Mouse (Mus musculus): ENCODE data around the gene Atg2a.
"Not testable (repeated sequence)": the region's sequence is repeated elsewhere in the genome, so short reads cannot be mapped to it uniquely, and the experiment has no call there.

The Atg2a gene

GRCm38 (mm10) chr19:6276426-6277421 lies 35.3 kb downstream of the Atg2a start, which contains the start of gene Ehd1:
Gene Ehd1, plus strand, starts transcription at chr19:6276725.
- DNase-seq (ENCODE audit: low spot score) = peak; percentile 99

- peak; percentile 69 for DNase-seq (ENCODE audit: low spot score)
Measured at GRCm38 (mm10) chr19:6277661-6278438, 36.4 kb downstream of the Atg2a start.

GRCm38 (mm10) chr19:6278439-6279073 lies 37.1 kb downstream of the Atg2a start:
- peak; percentile 16 for DNase-seq (ENCODE audit: low spot score)

DNA sequence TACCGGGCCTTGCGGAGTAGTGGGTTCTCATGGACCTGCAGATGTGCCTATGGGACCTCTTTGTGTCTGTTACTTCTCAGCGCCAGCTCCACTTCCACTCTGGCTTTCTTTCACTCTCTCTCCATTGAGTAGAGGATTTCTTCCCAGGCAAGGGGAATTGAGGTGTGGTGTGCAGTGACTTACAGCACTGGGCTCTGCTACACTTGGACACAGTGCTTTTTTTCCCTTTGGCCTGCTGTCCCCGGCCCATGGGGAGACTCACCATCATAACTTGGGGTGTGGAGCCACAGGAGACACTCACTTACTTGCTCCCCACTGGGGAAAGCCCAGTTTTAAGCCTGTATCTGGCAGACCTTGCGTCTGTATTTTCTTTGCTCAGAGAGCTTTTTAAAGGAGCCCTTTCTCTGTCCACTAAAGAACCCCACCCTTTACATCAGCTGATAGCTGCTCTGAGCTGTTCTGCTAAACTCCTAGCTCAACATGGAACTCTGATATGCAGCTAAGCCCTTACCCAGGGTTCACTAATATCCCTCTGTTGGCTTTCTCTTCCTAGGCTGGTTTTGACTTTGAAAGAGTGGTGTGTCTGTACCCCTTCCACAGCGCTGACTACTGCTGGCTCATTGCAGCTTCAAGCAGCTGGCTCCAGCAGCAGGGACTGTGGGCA lies 38.1 kb downstream of the Atg2a start:
- DNase-seq (ENCODE audit: low spot score) = no peak

GRCm38 (mm10) chr19:6280554-6280953 lies 39.1 kb downstream of the Atg2a start:
- no peak for DNase-seq (ENCODE audit: low spot score)

DNA sequence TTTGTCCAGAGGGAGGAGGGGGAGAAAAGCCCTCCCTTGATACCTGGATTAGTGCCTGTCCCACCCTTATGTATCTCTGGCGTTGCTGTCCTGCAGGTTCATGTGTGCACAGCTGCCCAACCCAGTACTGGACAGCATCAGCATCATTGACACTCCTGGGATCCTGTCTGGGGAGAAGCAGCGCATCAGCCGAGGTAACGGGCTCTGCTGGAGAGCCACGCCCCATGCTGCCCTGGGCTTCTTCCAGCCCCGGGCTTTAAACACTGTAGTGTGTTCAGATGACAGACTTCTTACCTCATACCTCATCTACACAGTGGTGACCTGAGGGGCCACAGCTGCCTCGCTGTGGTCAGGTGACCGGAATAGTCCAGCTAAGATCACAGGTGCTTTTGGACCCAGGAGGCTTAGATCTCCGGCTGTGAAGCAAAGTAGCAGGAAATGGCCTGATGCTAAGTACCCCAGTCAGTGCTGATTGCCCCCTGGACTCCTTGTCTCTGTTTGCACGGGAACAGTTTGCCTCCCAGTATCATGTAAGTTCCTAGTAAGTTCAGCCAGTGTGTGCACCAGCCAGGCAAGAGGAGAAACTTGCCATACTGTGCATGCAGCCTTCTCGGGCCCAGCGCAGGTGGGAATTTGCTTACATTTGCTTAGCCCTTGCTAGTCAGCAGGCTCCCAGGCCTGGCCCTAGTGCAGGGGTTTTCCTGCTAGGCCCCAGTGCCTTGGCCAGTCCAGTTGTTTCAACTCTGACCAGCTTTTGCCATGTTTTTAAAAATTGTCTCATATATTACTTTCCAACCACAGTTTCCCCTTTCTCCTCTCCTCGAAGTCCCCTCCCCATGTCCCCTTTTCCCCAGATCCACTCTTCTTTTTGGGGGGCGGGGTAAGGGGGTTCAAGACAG lies 39.9 kb downstream of the Atg2a start:
- DNase-seq (ENCODE audit: low spot score) = no peak

DNA sequence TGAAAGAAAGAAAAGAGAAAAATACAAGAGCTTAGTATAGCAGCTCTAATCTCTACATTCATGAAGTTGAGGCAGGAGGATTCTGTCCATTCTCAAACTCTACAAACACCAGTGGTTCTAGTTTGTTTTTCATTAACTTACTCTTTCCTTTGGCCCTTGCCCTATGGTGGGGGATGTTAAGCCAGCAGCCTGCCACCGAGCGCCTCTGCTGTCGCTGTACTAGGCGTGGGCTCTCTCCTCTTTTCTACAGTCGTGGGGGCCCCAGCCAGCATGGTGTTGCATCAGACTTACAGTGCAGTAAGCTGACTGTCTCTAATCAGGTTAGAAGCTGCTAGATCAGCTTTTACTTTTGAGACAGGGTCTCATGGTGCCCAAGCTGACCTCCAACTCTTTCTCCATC lies 41.5 kb downstream of the Atg2a start:
- no peak for DNase-seq (ENCODE audit: low spot score)

DNA sequence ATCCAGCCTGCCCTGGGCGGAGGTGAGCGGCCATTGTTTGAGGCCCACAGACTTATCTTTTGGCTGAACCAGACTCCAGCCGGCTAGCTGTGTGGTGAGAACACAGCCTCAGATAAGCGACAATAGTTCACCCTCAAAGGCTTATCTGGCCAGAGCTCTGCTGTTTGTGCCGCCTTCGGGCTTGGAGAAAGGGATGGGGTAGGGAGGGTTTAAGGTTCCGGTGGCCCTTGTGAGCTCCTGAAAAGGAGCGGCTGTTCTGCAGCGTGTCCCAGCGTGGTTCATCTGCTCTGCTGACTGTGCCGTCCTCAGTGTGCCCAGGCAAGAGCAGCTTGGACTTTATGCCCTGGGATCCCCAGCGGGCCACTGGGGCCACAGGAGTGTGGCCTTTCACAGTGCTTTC lies 43.0 kb downstream of the Atg2a start:
- no peak for DNase-seq (ENCODE audit: low spot score)

- DNase-seq (ENCODE audit: low spot score) = no peak
Measured at GRCm38 (mm10) chr19:6285226-6285625, 43.8 kb downstream of the Atg2a start.

- DNase-seq (ENCODE audit: low spot score) = no peak
Measured at GRCm38 (mm10) chr19:6285632-6286433, 44.4 kb downstream of the Atg2a start.

GRCm38 (mm10) chr19:6286434-6287401 lies 45.2 kb downstream of the Atg2a start:
- no peak for DNase-seq (ENCODE audit: low spot score)

- no peak for DNase-seq (ENCODE audit: low spot score)
Measured at GRCm38 (mm10) chr19:6288236-6288894, 46.9 kb downstream of the Atg2a start.

- no peak for DNase-seq (ENCODE audit: low spot score)
Measured at GRCm38 (mm10) chr19:6289696-6290238, 48.3 kb downstream of the Atg2a start.

GRCm38 (mm10) chr19:6290720-6291116 lies 49.2 kb downstream of the Atg2a start:
- DNase-seq (ENCODE audit: low spot score) = not testable (repeated sequence)

DNA sequence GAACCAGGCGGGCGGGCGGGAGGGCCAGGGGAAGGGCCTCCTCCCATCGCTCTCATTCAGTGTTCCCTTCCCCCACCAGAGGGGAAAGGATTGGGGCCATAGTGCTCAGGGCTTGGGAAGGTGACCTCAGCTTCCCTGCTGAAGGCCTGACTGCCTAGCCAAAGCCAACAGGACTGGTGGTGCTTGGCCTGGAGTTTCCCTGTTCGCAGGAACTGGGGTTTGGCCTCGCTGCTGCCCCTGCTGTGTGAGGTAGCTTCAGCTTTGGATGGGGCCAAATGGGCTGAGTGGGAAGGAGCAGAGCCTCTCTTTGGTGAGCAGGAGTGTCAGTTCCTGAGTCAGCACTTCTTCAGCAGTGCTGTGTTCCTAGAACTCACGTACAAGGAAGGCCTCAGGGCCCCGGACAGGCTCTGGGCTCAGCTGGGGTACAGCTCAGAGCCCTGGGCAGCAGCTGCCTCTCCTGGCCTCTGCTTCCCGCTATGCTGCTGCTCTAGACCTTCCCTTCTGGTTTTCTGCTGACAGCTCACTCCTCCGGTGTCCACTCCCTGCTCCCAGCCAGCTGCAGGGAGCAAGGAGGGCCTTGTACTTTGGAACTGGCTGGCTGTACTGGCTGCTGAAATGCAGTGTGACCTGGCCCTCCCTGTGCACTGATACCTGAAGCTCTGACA lies 49.8 kb downstream of the Atg2a start:
- no peak for DNase-seq (ENCODE audit: low spot score)

DNA sequence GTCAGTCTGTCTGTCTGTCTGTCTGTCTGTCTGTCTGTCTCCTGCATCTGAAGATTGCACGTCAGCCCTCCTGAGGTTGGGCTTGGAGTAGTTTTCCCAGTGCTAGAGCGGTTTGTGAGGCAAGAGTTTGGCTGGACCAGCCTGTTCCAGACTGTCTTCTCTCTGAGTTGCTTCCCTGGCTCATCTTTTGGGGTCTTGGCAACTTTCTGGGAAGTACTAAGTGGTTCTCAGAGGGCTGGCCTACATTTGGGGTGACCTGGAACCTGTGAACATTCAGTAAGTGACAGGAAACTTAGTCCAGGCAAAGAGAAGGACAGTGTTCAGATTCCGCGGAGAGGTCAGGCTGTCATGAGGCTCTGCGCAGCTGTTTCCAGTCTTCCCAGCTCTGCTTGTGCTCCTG lies 50.8 kb downstream of the Atg2a start:
- no peak for DNase-seq (ENCODE audit: low spot score)

GRCm38 (mm10) chr19:6294301-6294700 lies 52.8 kb downstream of the Atg2a start:
- no peak for DNase-seq (ENCODE audit: low spot score)
